In genomic region chr10:79846553-79846952, GRCm38 (mm10) we compare ENCODE assay signal across 27 mouse cellular contexts. TPM values are rescaled to one million over a fixed set of nuclear protein-coding genes. Genes with fewer than 3 reads are reported as not detected.
"Had no signal": no experiment of that assay in that cellular context is flagged by ENCODE, and none has a peak within 500 bp of the region (broad histone marks: within the 10 kb centered on the region; RNA-seq: fewer than 3 reads in every experiment).

No protein-coding gene starts in this region.

- H3K4me3 ChIP-seq: heart, adult 2 months; heart, embryonic 13.5 days; heart, embryonic 15.5 days; hindbrain, embryonic 12.5 days; limb, embryonic 13.5 days; limb, embryonic 15.5 days; liver, embryonic 12.5 days had no signal

- H3K9me3 ChIP-seq: heart, embryonic 13.5 days; heart, embryonic 15.5 days; hindbrain, embryonic 12.5 days; limb, embryonic 13.5 days; limb, embryonic 15.5 days; liver, embryonic 12.5 days had no signal

- H3K4me2 ChIP-seq: heart, embryonic 11.5 days; heart, embryonic 13.5 days; heart, embryonic 15.5 days; hindbrain, embryonic 12.5 days; hindbrain, embryonic 14.5 days; limb, embryonic 13.5 days; limb, embryonic 15.5 days; liver, embryonic 12.5 days had no signal

- H3K36me3 ChIP-seq: heart, embryonic 13.5 days; heart, embryonic 15.5 days; hindbrain, embryonic 12.5 days; limb, embryonic 13.5 days; limb, embryonic 15.5 days; liver, embryonic 12.5 days had no signal

- H3K9ac ChIP-seq: heart, embryonic 13.5 days; heart, embryonic 15.5 days; hindbrain, embryonic 12.5 days; hindbrain, embryonic 14.5 days; limb, embryonic 13.5 days; limb, embryonic 15.5 days; liver, embryonic 12.5 days; liver, embryonic 14.5 days had no signal

- ATAC-seq: hindbrain, postnatal 0 days; intestine, embryonic 16.5 days; liver, embryonic 12.5 days had no signal

- H3K27me3 ChIP-seq: heart, embryonic 13.5 days; heart, embryonic 15.5 days; hindbrain, embryonic 12.5 days; limb, embryonic 13.5 days; limb, embryonic 15.5 days had no signal

- H3K27ac ChIP-seq: heart, adult 2 months; heart, embryonic 13.5 days; heart, embryonic 15.5 days; hindbrain, embryonic 12.5 days; hindbrain, embryonic 14.5 days; hindbrain, postnatal 0 days; limb, embryonic 13.5 days; limb, embryonic 15.5 days; liver, embryonic 12.5 days; liver, embryonic 14.5 days had no signal

- DNase-seq: gastrocnemius, postnatal 14 days; gastrocnemius, postnatal 36 days; heart, adult 11 months; heart, adult 2 months; heart, postnatal 14 days; heart, postnatal 36 days; kidney, adult 11 months; kidney, adult 9 months; kidney, postnatal 25 days; layer of hippocampus, adult 9-11 months; layer of hippocampus, postnatal 36 days; left cerebral cortex, postnatal 4 days; lung, adult 18-20 months had no signal

RNA-seq across cellular contexts. Expression of gene Elane, which starts 39.5 kb away (rescaled TPM):
- polyA plus RNA-seq: heart, adult 2 months; heart, postnatal 0 days; hindbrain, embryonic 12.5 days; hindbrain, postnatal 0 days; intestine, embryonic 14.5 days; large intestine, adult 2 months had no signal
